Mouse (Mus musculus) heart, embryonic 11.5 days (tissue): ENCODE data around the gene Sox13. TPM values are rescaled to one million over a fixed set of nuclear protein-coding genes. Genes with fewer than 3 reads are reported as not detected.

ENCODE experiments used
- ATAC-seq: fragments of 200-750 bp; cut with Nextera tagmentation; replicated peaks from 2 replicates; pipeline ENCODE4 v1.8.0; 2017; ENCODE audit warnings: moderate library complexity; ENCODE audit not compliant: insufficient number of reproducible peaks, low FRiP score, low TSS enrichment
- H3K27ac ChIP-seq: fragments of 300-500 bp; sonication (generic); 2 replicates; pipeline ENCODE4 v1.5.1; 2014; ENCODE audit warnings: mild to moderate bottlenecking, low read depth, low read length
- H3K27me3 ChIP-seq: fragments of 300-500 bp; sonication (generic); 2 replicates; pipeline ENCODE4 v1.6.1; 2014; ENCODE audit warnings: mild to moderate bottlenecking, low read length, mixed read lengths; ENCODE audit not compliant: control insufficient read depth, insufficient read depth
- H3K36me3 ChIP-seq: fragments of 300-500 bp; sonication (generic); 2 replicates; pipeline ENCODE4 v1.6.1; 2014; ENCODE audit warnings: mild to moderate bottlenecking, low read length, moderate library complexity, mixed read lengths; ENCODE audit not compliant: control insufficient read depth, insufficient read depth
- H3K4me1 ChIP-seq: fragments of 300-500 bp; sonication (generic); 2 replicates; pipeline ENCODE4 v1.6.1; 2014; ENCODE audit warnings: low read length; ENCODE audit not compliant: control insufficient read depth, insufficient read depth
- H3K4me2 ChIP-seq: fragments of 300-500 bp; sonication (generic); 2 replicates; pipeline ENCODE4 v1.6.1; 2014; ENCODE audit warnings: mild to moderate bottlenecking, moderate library complexity
- H3K4me3 ChIP-seq: fragments of 300-500 bp; sonication (generic); 2 replicates; pipeline ENCODE4 v1.5.1; 2014; ENCODE audit warnings: low read depth, low read length
- H3K9ac ChIP-seq: fragments of 300-500 bp; sonication (generic); 2 replicates; pipeline ENCODE4 v1.6.1; 2014; ENCODE audit warnings: mild to moderate bottlenecking, low read depth, low read length, moderate library complexity
- H3K9me3 ChIP-seq: fragments of 300-500 bp; sonication (generic); replicated peaks from 2 replicates; pipeline ENCODE4 v1.6.1; 2016; ENCODE audit warnings: low read length; ENCODE audit not compliant: control insufficient read depth
- WGBS: fragments of 180-500 bp; shearing (Covaris S2); extraction: QIAGEN DNeasy Blood & Tissue Kit; methylation state at CpG from one replicate; pipeline ENCODE4 v1.1.7; 2014; ENCODE audit not compliant: insufficient replicate concordance; 5-methylcytosine and 5-hydroxymethylcytosine counted together
- polyA plus RNA-seq: library from polyadenylated mRNA; unstranded; fragments of >200 nt; fragmentation: Nextera tagmentation; extraction: Ambion mirVana; gene quantifications from 2 replicates; pipeline ENCODE4 v1.2.1, GENCODE M21; 2014

Gene Sox13
- polyA plus RNA-seq, 1 experiment from 2014 or later, result 3.3 TPM

DNA sequence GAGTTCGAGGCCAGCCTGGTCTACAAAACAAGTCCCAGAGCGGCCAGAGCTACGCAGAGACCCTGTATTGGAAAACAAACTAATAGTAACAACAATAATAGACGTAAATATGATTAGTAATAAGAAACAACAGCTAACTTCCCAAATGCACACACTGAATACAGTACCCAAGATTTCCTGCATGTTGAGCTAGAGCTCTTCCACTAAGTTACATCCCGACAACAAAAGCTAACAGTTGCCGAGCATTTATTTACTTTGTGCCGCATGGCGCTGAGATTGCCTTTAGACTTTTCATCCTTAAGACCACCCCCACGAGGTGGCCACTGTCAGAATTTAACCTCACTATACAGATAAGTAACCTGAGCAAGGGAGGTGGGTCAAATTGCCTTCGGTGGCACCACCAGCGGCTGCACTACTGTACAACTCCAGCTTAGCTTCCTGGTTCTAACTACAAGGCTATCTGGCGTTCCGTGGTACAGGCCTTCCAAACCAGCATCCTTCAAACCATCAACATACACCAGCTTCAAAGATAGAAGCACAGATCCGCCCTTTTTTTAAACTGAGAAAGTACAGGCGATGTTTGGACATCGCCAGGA, 2.1 kb downstream of the Sox13 start:
- ATAC-seq, result no peak
- Histone ChIP-seq H3K36me3 (no peaks in the 10 kb centered on the region), H3K4me1 (peaks cover 29% of the 10 kb centered on the region), H3K27me3 (peaks cover 4% of the 10 kb centered on the region; the same call in 1 of the 2 replicates), H3K9ac (peak overlapping the region; percentile 68), H3K4me2 (peak overlapping the region; percentile 83), H3K27ac (0 out of 2 replicates have a peak overlapping the region, but pooled peaks have one; percentile 50), H3K9me3 (no peaks in the 10 kb centered on the region), H3K4me3 (peak overlapping the region; percentile 61)
- WGBS, result 43% methylated on average over 16 of the region's 16 CpGs

- 37% methylated on average over 2 of the region's 2 CpGs for WGBS
- H3K4me3 ChIP-seq, result no peak overlapping the region
- H3K27me3 ChIP-seq, result peaks cover 4% of the 10 kb centered on the region; the same call in 1 of the 2 replicates
- no peak overlapping the region for H3K9ac ChIP-seq
- H3K9me3 ChIP-seq, result no peaks in the 10 kb centered on the region
- no peak for ATAC-seq
- no peak overlapping the region for H3K27ac ChIP-seq
- no peaks in the 10 kb centered on the region for H3K36me3 ChIP-seq
- no peak overlapping the region; the same call in 1 of the 2 replicates for H3K4me2 ChIP-seq
- peaks cover 30% of the 10 kb centered on the region for H3K4me1 ChIP-seq
Observed at GRCm38 (mm10) chr1:133421061-133421460, 3.1 kb downstream of the Sox13 start.

GRCm38 (mm10) chr1:133420491-133420890, 3.7 kb downstream of the Sox13 start:
- peaks cover 30% of the 10 kb centered on the region for H3K4me1 ChIP-seq
- H3K9ac ChIP-seq, result no peak overlapping the region
- H3K27me3 ChIP-seq, result peaks cover 3% of the 10 kb centered on the region; the same call in 1 of the 2 replicates
- H3K4me2 ChIP-seq, result no peak overlapping the region; the same call in 1 of the 2 replicates
- H3K27ac ChIP-seq, result no peak overlapping the region
- ATAC-seq, result no peak
- 67% methylated on average over 3 of the region's 3 CpGs for WGBS
- H3K9me3 ChIP-seq, result no peaks in the 10 kb centered on the region
- H3K4me3 ChIP-seq, result no peak overlapping the region
- H3K36me3 ChIP-seq, result no peaks in the 10 kb centered on the region

DNA sequence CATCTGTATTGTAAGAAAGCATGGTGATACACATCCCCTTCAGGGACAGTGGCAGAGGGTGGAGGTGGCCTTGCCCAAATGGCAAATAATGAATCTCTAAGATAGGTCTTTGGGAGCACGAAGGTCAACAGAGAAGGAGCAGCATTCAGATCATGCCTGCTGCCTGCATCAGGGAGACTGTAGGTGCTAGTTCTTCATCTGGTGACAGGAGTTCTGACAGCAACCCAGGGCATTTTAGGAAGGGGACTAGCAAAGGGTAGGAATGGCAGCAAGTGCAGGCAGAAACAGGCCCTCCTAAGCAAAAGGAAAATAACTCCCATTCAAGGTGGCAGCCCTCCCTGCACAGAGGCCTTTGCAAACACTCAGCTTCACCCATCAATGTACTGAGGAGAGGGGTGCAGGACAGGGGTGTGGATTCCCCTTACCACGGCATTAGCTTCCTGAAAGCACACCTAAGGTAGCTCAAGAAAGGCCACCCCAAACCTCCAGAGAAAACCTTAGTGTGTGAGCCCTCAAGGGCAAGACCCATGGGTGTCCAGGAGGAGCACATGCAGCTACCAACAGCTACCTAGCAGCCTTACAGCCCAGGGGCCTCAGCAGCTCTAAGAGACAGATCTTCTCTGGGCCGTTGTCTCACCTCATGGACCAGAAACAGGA, 4.9 kb downstream of the Sox13 start:
- H3K9me3 ChIP-seq, result no peaks in the 10 kb centered on the region
- H3K4me1 ChIP-seq, result peaks cover 30% of the 10 kb centered on the region
- ATAC-seq, result no peak
- no peak overlapping the region for H3K27ac ChIP-seq
- H3K36me3 ChIP-seq, result no peaks in the 10 kb centered on the region
- H3K9ac ChIP-seq, result no peak overlapping the region
- no peaks in the 10 kb centered on the region for H3K27me3 ChIP-seq
- WGBS, result 78% methylated on average over 3 of the region's 3 CpGs
- no peak overlapping the region for H3K4me2 ChIP-seq
- H3K4me3 ChIP-seq, result no peak overlapping the region

- ATAC-seq, result no peak; the same call in 1 of the 2 replicates
- H3K4me2 ChIP-seq, result peak overlapping the region; percentile 83
- no peaks in the 10 kb centered on the region for H3K36me3 ChIP-seq
- 13% methylated on average over 27 of the region's 28 CpGs for WGBS
- H3K27ac ChIP-seq, result peak overlapping the region; percentile 50
- H3K27me3 ChIP-seq, result no peaks in the 10 kb centered on the region
- H3K4me3 ChIP-seq, result peak overlapping the region; percentile 49
- H3K4me1 ChIP-seq, result peaks cover 30% of the 10 kb centered on the region
- no peaks in the 10 kb centered on the region for H3K9me3 ChIP-seq
- peak overlapping the region; percentile 70 for H3K9ac ChIP-seq
Observed at GRCm38 (mm10) chr1:133418164-133418800, 5.9 kb downstream of the Sox13 start.

DNA sequence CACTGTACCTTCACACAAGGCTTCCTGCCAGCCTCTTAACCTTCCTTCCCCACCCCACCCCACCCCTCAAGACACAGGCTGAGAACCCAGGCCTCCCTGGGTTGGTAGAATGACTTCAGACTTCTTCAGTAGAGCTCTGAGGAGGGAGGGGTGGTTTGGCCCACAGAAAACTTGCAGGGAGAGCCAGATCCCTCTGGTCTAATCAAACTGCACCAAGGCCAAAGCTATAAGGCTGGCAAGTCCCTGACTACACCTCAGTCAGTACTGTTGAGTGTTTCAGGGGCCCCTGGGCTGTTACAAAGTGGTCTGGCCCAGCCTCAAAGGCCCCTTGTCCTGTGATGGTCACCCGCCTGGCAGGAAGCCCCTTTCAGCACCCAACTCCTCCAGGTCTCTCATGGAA, 6.6 kb downstream of the Sox13 start:
- ATAC-seq, result no peak
- no peaks in the 10 kb centered on the region for H3K36me3 ChIP-seq
- 33% methylated on average over 1 of the region's 1 CpGs for WGBS
- no peak overlapping the region for H3K27ac ChIP-seq
- H3K27me3 ChIP-seq, result no peaks in the 10 kb centered on the region
- H3K9ac ChIP-seq, result no peak overlapping the region
- peaks cover 26% of the 10 kb centered on the region for H3K4me1 ChIP-seq
- H3K4me3 ChIP-seq, result peak overlapping the region; percentile 49; the same call in 1 of the 2 replicates
- H3K4me2 ChIP-seq, result peak overlapping the region; percentile 83
- H3K9me3 ChIP-seq, result no peaks in the 10 kb centered on the region

DNA sequence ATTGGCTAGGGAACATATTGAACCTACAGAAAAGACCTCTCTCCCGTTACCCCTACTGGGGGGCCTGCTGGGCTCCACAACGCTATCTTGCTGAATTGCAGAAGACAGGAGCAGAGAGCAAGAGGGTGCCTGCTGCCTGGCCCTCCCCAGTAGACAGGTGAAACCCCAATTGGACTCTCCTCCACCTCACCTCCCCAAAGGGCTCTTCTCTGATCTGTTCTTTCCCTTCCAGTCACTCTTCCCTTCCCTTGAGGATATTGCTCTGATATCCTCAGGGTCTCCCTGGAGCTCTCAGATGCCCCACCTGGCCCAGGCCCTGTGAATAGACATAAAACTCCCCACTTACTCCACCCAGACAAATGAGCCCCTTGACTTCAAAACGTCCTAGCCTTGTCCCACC, 7.1 kb downstream of the Sox13 start:
- 61% methylated on average over 3 of the region's 3 CpGs for WGBS
- no peak overlapping the region; the same call in 1 of the 2 replicates for H3K4me2 ChIP-seq

GRCm38 (mm10) chr1:133416472-133416871, 7.7 kb downstream of the Sox13 start:
- no peak for ATAC-seq
- H3K4me2 ChIP-seq, result no peak overlapping the region
- no peaks in the 10 kb centered on the region for H3K36me3 ChIP-seq
- no peak overlapping the region for H3K27ac ChIP-seq
- H3K27me3 ChIP-seq, result no peaks in the 10 kb centered on the region
- no peak overlapping the region for H3K4me3 ChIP-seq
- WGBS, result 73% methylated on average over 7 of the region's 7 CpGs
- no peak overlapping the region for H3K9ac ChIP-seq
- no peaks in the 10 kb centered on the region for H3K9me3 ChIP-seq
- peaks cover 21% of the 10 kb centered on the region for H3K4me1 ChIP-seq

More for the DNA sequence above, 7.1 kb downstream of the Sox13 start:
- Histone ChIP-seq H3K27me3 (no peaks in the 10 kb centered on the region), H3K27ac (no peak overlapping the region), H3K9me3 (no peaks in the 10 kb centered on the region), H3K4me1 (peaks cover 21% of the 10 kb centered on the region), H3K36me3 (no peaks in the 10 kb centered on the region), H3K9ac (no peak overlapping the region), H3K4me3 (no peak overlapping the region)
- no peak for ATAC-seq
